Mouse (Mus musculus) brain, embryonic 14.5 days (tissue): ENCODE data around the gene Trim12a. TPM values are rescaled to one million over a fixed set of nuclear protein-coding genes. Genes with fewer than 3 reads are reported as not detected.
"Not testable (repeated sequence)": the region's sequence is repeated elsewhere in the genome, so short reads cannot be mapped to it uniquely, and the experiment has no call there.

Experiments
- DNase-seq: peaks from one replicate; pipeline ENCODE4 v3.0.0-alpha.2; 2011; ENCODE audit warnings: low read depth
- CTCF ChIP-seq: fragments of 200-500 bp; IDR thresholded peaks from 2 replicates; pipeline ENCODE4 v1.5.1; 2012; ENCODE audit warnings: inconsistent platforms, mild to moderate bottlenecking, moderate library complexity, borderline replicate concordance; ENCODE audit not compliant: insufficient read depth, insufficient read length; ENCODE audit errors: extremely low read depth
- POLR2A ChIP-seq: fragments of 200-500 bp; IDR thresholded peaks from 2 replicates; pipeline ENCODE4 v1.6.1; 2012; ENCODE audit warnings: mild to moderate bottlenecking, inconsistent platforms, borderline replicate concordance; ENCODE audit not compliant: poor library complexity, insufficient read depth, insufficient read length, severe bottlenecking; ENCODE audit errors: extremely low read depth
- polyA plus RNA-seq: library from polyadenylated mRNA; depleted of rRNA; stranded (reverse); fragments of >200 nt; gene quantifications from 2 replicates; pipeline ENCODE4 v1.2.3, GENCODE M21; 2012; rRNA removed

Gene Trim12a
- 1.4 and 2.0 TPM in 2 replicates for polyA plus RNA-seq

GRCm38 (mm10) chr7:104315369-104316080 lies at the start of gene Trim12a:
Gene Trim12a, minus strand, starts transcription at chr7:104315466.
- DNase-seq = not testable (repeated sequence)

- TF ChIP-seq CTCF (no peak), POLR2A (no peak)
- DNase-seq = no peak
Observed at GRCm38 (mm10) chr7:104353600-104353967, 38.3 kb upstream of the Trim12a start.

- TF ChIP-seq CTCF (no peak), POLR2A (no peak)
- DNase-seq = peak; percentile 73
Observed at GRCm38 (mm10) chr7:104352717-104353599, 37.7 kb upstream of the Trim12a start, which contains the start of gene Trim12c. Gene Trim12c, minus strand, starts transcription at chr7:104353362.

GRCm38 (mm10) chr7:104348043-104348442 lies 32.8 kb upstream of the Trim12a start:
- not testable (repeated sequence) for DNase-seq

GRCm38 (mm10) chr7:104340744-104341143 lies 25.5 kb upstream of the Trim12a start:
- DNase-seq = not testable (repeated sequence)

DNA sequence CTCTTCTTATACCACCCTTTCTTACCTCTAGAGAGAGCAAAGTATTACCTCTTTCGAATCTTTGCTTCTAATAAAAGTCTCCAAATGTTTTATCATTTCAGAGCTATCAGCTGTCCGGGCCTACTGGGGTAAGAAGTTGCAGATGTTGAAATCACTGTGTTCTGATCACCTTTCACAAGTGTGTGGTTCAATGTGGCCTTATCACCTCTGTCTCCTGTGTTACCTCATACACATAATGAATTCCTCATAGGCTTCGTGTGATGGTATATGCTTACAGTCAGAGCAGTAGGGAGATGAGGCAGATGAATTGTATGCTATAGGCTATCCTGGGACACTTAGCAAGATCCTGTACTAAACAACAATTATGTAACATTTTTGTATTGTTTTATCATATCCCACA lies 20.3 kb upstream of the Trim12a start:
- DNase-seq = not testable (repeated sequence)

GRCm38 (mm10) chr7:104329171-104329570 lies 13.9 kb upstream of the Trim12a start, which contains the start of gene Trim34b:
Gene Trim34b, plus strand, starts transcription at chr7:104329471.
- not testable (repeated sequence) for DNase-seq

DNA sequence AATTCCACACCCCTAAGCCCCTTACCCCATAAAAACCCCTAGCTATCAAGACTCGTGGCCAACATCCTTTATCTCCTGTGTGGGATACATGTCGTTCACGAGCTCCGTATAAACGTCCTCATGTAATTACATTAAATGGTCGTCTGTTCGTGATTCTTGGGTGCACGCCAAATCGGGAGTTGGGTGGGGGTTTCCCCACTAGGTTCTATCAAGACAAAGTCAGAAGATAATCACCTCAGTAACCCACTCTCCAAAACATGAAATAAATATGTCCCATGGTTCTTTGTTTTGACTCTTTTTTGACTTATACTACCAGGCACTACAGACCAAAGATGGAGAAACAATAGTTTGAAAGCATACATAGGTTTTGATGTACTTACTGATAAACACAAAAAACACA lies 6.8 kb upstream of the Trim12a start:
- no peak for DNase-seq
- TF ChIP-seq POLR2A (no peak), CTCF (no peak)

DNA sequence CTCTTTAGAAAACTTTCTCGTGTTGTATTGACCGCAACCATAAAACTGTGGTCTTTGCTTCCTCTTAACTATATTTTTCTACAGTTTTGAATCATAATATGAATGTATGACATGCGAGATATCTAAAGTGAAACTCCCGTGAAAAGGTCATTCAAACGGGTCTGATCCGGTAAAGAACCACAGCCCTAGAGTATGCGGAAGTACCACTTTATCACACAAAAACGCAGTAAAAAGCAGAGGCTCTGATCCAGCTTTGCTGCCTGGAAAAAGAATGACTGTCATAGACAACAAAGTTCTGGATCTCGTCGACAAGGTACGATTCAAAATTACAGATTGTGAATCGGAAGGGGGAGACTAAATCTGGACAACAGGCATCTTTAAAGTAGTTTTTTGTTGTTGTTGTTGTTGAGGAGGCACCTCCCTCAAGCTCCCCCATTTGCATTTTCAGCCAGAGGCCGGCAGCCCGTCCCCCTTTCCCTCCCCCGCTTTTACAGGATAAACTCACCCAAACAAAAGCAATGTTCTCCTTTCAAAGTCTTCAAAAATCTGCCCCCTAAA lies 391 bp downstream of the Trim12a start:
- peak; percentile 15 for DNase-seq
- TF ChIP-seq CTCF (no peak), POLR2A (no peak)

DNA sequence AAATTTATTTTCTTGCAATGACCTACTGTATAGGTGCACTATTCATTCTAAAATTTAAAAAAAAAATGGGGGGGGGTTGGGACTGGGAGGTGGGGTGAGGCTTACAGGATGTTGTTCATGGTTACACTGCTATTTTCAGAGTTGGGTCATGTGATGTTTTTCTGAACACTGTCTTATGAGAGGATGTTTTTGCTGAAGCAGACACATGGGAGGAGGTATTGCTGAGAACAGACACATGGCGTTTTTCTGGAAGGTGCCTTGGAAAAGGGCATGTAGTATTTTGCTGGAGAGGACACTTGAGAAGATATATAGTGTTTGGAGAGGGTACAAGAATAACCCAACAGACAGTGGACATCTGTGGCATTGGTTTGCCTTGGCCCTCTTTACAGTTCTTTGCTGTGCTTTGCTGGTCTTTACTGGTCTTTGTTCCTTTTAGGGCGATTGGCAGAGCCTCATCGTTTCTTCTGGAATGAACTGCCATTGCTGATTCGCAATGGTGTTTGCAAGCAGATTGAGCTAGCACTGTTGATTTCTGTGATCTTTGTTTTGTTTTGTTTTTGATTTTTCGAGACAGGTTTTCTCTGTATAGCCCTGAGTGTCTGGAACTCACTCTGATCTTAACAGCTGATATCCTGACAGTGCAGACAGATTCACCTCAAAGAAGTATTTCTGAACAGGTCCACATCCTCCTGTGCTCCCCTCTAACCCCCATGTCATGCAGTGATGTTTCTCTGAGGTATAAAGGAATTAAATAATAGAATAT lies 23.4 kb downstream of the Trim12a start:
- DNase-seq = no peak
- TF ChIP-seq POLR2A = no peak
- no peak for TF ChIP-seq CTCF

DNA sequence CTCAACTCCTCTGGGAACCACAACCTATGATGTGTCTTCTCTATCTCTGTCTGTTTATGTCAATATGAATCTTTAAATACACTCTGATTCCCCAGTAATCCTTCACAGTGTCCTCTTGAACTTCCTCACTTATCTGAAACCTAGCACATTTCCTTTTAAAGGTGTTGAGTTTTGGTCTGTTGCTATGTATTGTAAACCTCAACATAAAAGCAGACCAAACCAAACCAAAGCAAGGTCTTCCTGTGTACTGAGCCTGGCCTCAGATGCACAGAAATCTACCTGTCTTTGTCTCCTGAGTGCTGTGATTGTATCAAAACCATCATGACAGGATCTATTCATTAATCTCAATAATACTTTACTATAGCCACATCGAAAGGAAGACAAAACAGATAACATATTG lies 24.6 kb downstream of the Trim12a start:
- DNase-seq = no peak

GRCm38 (mm10) chr7:104287576-104288443 lies 27.5 kb downstream of the Trim12a start, which contains the start of gene Trim5:
Gene Trim5, minus strand, starts transcription at chr7:104288094.
- DNase-seq = not testable (repeated sequence)

More for the DNA sequence above, 24.6 kb downstream of the Trim12a start:
- TF ChIP-seq CTCF (no peak), POLR2A (no peak)

DNA sequence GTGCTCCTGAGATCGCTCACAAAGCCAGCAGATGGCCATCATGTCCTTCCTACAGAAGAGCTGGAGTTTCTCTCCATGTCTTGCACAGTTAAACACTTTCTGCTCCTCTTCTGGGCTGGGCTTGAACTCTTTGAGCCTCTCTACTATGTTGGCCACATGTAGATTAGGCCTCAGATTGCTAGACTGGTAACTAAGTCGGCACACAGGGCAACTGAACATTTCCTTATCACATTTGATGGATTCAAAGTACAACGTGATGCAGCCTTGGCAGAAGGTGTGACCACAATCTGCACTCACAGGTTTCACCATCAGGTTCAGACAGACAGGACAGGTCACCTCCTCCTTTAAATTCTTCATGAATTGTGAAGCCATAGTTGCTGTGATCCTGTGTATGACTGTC lies 35.9 kb downstream of the Trim12a start:
- DNase-seq = not testable (repeated sequence)

- DNase-seq = not testable (repeated sequence)
Observed at GRCm38 (mm10) chr7:104265335-104265734, 49.9 kb downstream of the Trim12a start.

- DNase-seq = not testable (repeated sequence)
Observed at GRCm38 (mm10) chr7:104260380-104260779, 54.9 kb downstream of the Trim12a start.
